Mouse (Mus musculus) intestine, postnatal 0 days (tissue): ENCODE results near the gene A730049H05Rik. TPM values are rescaled to one million over a fixed set of nuclear protein-coding genes. Genes with fewer than 3 reads are reported as not detected.

Source experiments
- ATAC-seq: fragments of 200-750 bp; cut with Nextera tagmentation; 2 replicates; pipeline ENCODE4 v1.8.0; 2017; ENCODE audit warnings: mild to moderate bottlenecking, moderate TSS enrichment, moderate library complexity
- H3K27ac ChIP-seq: fragments of 300-500 bp; sonication (generic); 2 replicates; pipeline ENCODE4 v1.5.1; 2014; ENCODE audit warnings: mild to moderate bottlenecking, low read depth, low read length, moderate library complexity
- H3K27me3 ChIP-seq: fragments of 300-500 bp; sonication (generic); replicated peaks from 2 replicates; pipeline ENCODE4 v1.6.1; 2014; ENCODE audit warnings: low read length, mixed read lengths; ENCODE audit not compliant: control insufficient read depth, insufficient read depth
- H3K36me3 ChIP-seq: fragments of 300-500 bp; sonication (generic); 2 replicates; pipeline ENCODE4 v1.6.1; 2014; ENCODE audit warnings: mild to moderate bottlenecking, moderate library complexity; ENCODE audit not compliant: control insufficient read depth, insufficient read depth
- H3K4me1 ChIP-seq: fragments of 300-500 bp; sonication (generic); replicated peaks from 2 replicates; pipeline ENCODE4 v1.6.1; 2014; ENCODE audit warnings: antibody characterized with exemption, low read length, mixed read lengths; ENCODE audit not compliant: control insufficient read depth, insufficient read depth
- H3K4me2 ChIP-seq: fragments of 300-500 bp; sonication (generic); replicated peaks from 2 replicates; pipeline ENCODE4 v1.6.1; 2014; ENCODE audit warnings: low read depth, mild to moderate bottlenecking, moderate library complexity
- H3K4me3 ChIP-seq: fragments of 300-500 bp; sonication (generic); 2 replicates; pipeline ENCODE4 v1.5.1; 2014; ENCODE audit warnings: low read depth, low read length
- H3K9ac ChIP-seq: fragments of 300-500 bp; sonication (generic); 2 replicates; pipeline ENCODE4 v1.6.1; 2014; ENCODE audit warnings: mild to moderate bottlenecking, low read depth, low read length
- H3K9me3 ChIP-seq: fragments of 300-500 bp; sonication (generic); 2 replicates; pipeline ENCODE4 v1.6.1; 2016; ENCODE audit warnings: mixed run types; ENCODE audit not compliant: control insufficient read depth
- CTCF ChIP-seq: sonication (generic); IDR thresholded peaks from 2 replicates; pipeline ENCODE4 v1.5.1; 2016; ENCODE audit warnings: low read depth, mild to moderate bottlenecking, control low read depth, antibody characterized with exemption, moderate library complexity
- WGBS: fragments of 180-500 bp; shearing (Covaris S2); extraction: QIAGEN DNeasy Blood & Tissue Kit; methylation state at CpG from one replicate; pipeline ENCODE4 v1.1.7; 2014; 5-methylcytosine and 5-hydroxymethylcytosine counted together
- polyA plus RNA-seq: library from polyadenylated mRNA; unstranded; fragments of >200 nt; fragmentation: Nextera tagmentation; extraction: Ambion mirVana; gene quantifications from 2 replicates; pipeline ENCODE4 v1.2.1, GENCODE M21; 2015

A730049H05Rik gene
- polyA plus RNA-seq, 1 experiment from 2014 or later, result 0.46 TPM

DNA sequence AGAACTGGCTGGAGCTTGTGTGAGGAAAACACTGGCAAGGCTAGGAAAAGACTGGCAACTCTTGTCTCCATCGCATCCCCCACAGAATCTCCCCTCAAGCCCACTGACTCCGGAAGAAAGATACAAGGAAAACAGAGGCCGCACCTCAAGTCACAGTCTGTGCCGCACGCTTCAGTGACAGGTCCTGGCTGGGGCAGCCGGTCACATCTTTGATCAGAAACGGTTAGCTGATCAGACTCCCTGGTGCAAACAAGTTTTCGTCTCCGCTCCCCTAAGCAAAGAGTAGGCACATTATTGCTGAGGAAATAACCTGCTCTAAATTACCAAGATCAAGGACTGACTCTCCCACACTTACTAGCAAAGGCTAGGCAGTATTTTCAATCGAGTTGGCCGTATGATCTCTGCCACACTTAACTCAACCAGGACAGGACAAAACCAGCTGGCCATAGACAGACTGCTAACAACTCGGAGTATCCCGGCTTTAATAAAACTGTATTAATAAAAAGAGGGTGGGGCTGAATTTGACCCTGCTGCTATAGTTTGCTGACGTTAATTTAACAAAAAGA is 63.5 kb downstream of the A730049H05Rik start:
- H3K4me2 ChIP-seq, result no peak overlapping the region
- no peak overlapping the region for H3K9ac ChIP-seq
- H3K4me1 ChIP-seq, result no peaks in the 10 kb centered on the region
- 86% methylated on average over 14 of the region's 14 CpGs for WGBS
- H3K4me3 ChIP-seq, result no peak overlapping the region
- no peak overlapping the region for H3K27ac ChIP-seq
- H3K9me3 ChIP-seq, result no peaks in the 10 kb centered on the region
- H3K27me3 ChIP-seq, result no peaks in the 10 kb centered on the region
- ATAC-seq, result no peak
- H3K36me3 ChIP-seq, result 0 out of 2 replicates have a peak, but pooled peaks cover 2% of the 10 kb centered on the region
- TF ChIP-seq CTCF, result no peak

DNA sequence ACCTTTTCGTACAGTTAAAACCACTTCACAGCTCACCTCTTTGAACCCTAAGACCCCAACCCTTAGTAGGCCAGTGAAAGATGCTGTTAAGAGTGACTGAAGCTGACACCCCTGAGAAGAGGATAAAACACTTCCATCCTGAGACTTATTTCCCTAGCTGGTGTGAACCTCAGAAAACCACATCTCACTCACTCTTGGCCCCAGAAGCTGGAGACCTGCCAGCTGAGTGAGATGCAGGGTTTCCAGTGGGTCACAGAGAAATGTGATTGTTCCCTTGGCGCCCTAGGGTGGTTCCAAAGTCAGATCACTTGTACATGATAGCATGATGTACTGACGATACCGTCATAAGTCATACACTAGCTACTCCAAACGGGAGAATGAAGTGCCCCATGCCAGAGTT is 66.2 kb downstream of the A730049H05Rik start:
- Histone ChIP-seq H3K4me2 (no peak overlapping the region), H3K36me3 (peaks cover 10% of the 10 kb centered on the region), H3K4me1 (no peaks in the 10 kb centered on the region), H3K9me3 (no peaks in the 10 kb centered on the region), H3K27ac (no peak overlapping the region), H3K9ac (no peak overlapping the region), H3K4me3 (no peak overlapping the region), H3K27me3 (no peaks in the 10 kb centered on the region)
- TF ChIP-seq CTCF, result no peak
- 84% methylated on average over 5 of the region's 5 CpGs for WGBS
- ATAC-seq, result no peak

DNA sequence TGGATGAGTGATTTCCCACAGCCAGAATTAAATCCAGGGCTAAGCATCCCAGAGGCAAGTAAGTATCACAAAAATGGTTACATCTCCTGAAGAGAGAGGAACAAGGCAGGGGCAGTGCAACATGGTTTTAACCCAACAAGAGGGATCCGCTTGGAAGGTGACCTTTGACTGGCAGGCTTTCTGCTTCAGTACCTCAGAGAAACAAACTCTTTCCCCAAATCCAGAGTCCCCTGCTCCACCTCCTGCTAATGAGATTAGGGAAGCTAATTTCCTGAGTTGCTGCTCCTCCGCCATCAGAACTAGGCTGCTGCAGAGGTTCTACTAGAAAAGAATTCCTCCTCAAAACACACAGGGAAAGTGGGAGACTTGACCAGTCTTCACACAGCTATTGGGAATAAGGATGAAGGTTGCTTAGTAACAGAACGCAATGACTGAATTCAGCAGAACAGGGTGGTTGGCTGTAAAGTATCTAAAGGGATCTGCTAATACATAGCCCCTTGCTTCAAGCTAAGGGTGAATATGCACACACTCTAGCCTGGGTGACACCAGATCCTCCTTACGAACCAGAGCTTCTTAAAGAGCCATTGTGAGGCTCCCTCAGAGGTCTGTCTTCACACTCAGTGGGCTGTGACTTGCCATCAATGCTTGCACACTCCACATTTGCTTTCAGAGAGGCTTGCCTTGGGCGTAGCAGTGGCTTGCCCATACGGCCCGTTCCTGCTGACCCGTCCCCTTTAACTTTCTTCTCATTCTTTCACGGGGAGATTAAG is 67.0 kb downstream of the A730049H05Rik start:
- Histone ChIP-seq H3K4me3 (no peak overlapping the region), H3K9ac (no peak overlapping the region), H3K4me1 (no peaks in the 10 kb centered on the region), H3K27me3 (no peaks in the 10 kb centered on the region), H3K4me2 (no peak overlapping the region), H3K27ac (no peak overlapping the region), H3K36me3 (peaks cover 10% of the 10 kb centered on the region), H3K9me3 (no peaks in the 10 kb centered on the region)
- WGBS, result 74% methylated on average over 9 of the region's 9 CpGs
- TF ChIP-seq CTCF, result no peak
- ATAC-seq, result no peak

DNA sequence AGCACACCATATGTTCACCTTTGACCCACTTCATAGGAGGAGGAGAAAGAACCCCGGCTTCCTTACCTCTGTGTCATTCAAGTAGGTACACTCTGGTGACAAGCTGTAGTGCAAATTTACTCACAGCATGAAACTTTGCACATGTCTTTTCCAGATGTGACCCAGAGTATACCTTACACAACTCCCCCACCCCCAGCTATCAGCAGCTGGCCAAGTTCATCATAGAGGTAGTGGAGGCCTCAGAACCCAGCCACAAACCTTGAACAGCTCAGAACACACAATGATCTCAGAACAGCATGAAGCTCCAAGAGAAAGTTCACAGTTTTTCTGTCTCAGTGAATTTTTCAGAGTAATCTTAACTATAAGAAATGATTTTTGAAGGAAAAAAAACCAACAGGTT is 75.3 kb downstream of the A730049H05Rik start:
- no peak overlapping the region for H3K9ac ChIP-seq
- no peaks in the 10 kb centered on the region for H3K9me3 ChIP-seq
- no peaks in the 10 kb centered on the region for H3K27me3 ChIP-seq
- no peak overlapping the region for H3K4me3 ChIP-seq
- 58% methylated on average over 1 of the region's 1 CpGs for WGBS
- H3K36me3 ChIP-seq, result peaks cover 8% of the 10 kb centered on the region
- H3K27ac ChIP-seq, result no peak overlapping the region
- no peak for TF ChIP-seq CTCF
- no peak for ATAC-seq
- H3K4me1 ChIP-seq, result no peaks in the 10 kb centered on the region
- no peak overlapping the region for H3K4me2 ChIP-seq

Other genes starting within 250 kb of the A730049H05Rik start
- 1.7 and 2.0 TPM in 2 replicates for gene Prickle2, start 110.3 kb upstream of the A730049H05Rik start, polyA plus RNA-seq
- 0.05 TPM in 1 of 2 replicates, not detected in the other for gene Gm15737, start 52.9 kb downstream of the A730049H05Rik start, polyA plus RNA-seq
- gene Adamts9, start 127.0 kb downstream of the A730049H05Rik start, polyA plus RNA-seq, result 2.2 and 3.2 TPM in 2 replicates